Mouse (Mus musculus) left cerebral cortex, postnatal 14 days (tissue): ENCODE data around the gene Gm26566. TPM values are rescaled to one million over a fixed set of nuclear protein-coding genes. Genes with fewer than 3 reads are reported as not detected.
"Not testable (repeated sequence)": the region's sequence is repeated elsewhere in the genome, so short reads cannot be mapped to it uniquely, and the experiment has no call there.

ENCODE experiments used
- DNase-seq, 2 experiments: peaks; one replicate each; pipeline ENCODE4 v3.0.0; 2021 to 2022; ENCODE audit warnings: low spot score in 2 of 2, mixed read lengths in 1 of 2
- intact Hi-C: fragments of 180-260 bp; cut with DNase I; formaldehyde crosslinking; loops from one replicate; pipeline ENCODE4 v1.15.1; 2025
- total RNA-seq, 2 experiments: library from RNA; stranded (reverse); gene quantifications; 2 replicates each; pipeline ENCODE4 v1.2.3; 2021

The Gm26566 gene
- total RNA-seq, 2 experiments from 2014 or later, result 1.0 to 1.5 TPM

- DNase-seq, result no peak
- intact Hi-C loops, result no loop called here
These were observed 5.1 kb downstream of the Gm26566 start for GRCm38 (mm10) chr4:88726727-88727126.

- intact Hi-C loops, result no loop called here
- DNase-seq, result peak in 1 of 2 experiments; percentile 17
These were observed 5.7 kb downstream of the Gm26566 start for GRCm38 (mm10) chr4:88727324-88727723.

- intact Hi-C loops, result loop anchor here (5.0 kb wide), 1 partner anchor 41 kb away; no protein-coding TSS in a partner anchor
- peak in 1 of 2 experiments; percentile 39 for DNase-seq
These were observed 16.9 kb downstream of the Gm26566 start for GRCm38 (mm10) chr4:88738480-88738879.

GRCm38 (mm10) chr4:88739036-88739435 lies 17.4 kb downstream of the Gm26566 start:
- no peak for DNase-seq
- intact Hi-C loops, result loop anchor here (5.0 kb wide), 1 partner anchor 42 kb away; no protein-coding TSS in a partner anchor

- intact Hi-C loops, result no loop called here
- no peak for DNase-seq
These were observed 19.8 kb downstream of the Gm26566 start for GRCm38 (mm10) chr4:88741426-88741825.

GRCm38 (mm10) chr4:88742771-88743371 lies 21.3 kb downstream of the Gm26566 start:
- no peak for DNase-seq
- intact Hi-C loops, result no loop called here

GRCm38 (mm10) chr4:88744207-88744606 lies 22.6 kb downstream of the Gm26566 start:
- intact Hi-C loops, result no loop called here
- no peak for DNase-seq

- no peak for DNase-seq
- intact Hi-C loops, result no loop called here
These were observed 28.3 kb downstream of the Gm26566 start for GRCm38 (mm10) chr4:88749926-88750325.

GRCm38 (mm10) chr4:88754818-88755340 lies 33.3 kb downstream of the Gm26566 start, which contains the start of gene Gm13271:
Gene Gm13271 (plus strand): TSS chr4:88754868.
- intact Hi-C loops, result not testable (repeated sequence)

GRCm38 (mm10) chr4:88756581-88757513 lies 35.2 kb downstream of the Gm26566 start:
- DNase-seq, intact Hi-C loops: not testable (repeated sequence)

More at GRCm38 (mm10) chr4:88754818-88755340, 33.3 kb downstream of the Gm26566 start, which contains the start of gene Gm13271:
- peak; percentile 65 to 66 for DNase-seq

GRCm38 (mm10) chr4:88757628-88758031 lies 36.0 kb downstream of the Gm26566 start:
- peak; percentile 89 for DNase-seq
- intact Hi-C loops, result not testable (repeated sequence)

- DNase-seq, intact Hi-C loops: not testable (repeated sequence)
These were observed 37.1 kb downstream of the Gm26566 start for GRCm38 (mm10) chr4:88758751-88759150.

- DNase-seq, result peak; percentile 17 to 19
These were observed 38.1 kb downstream of the Gm26566 start, which contains the start of gene Gm13283 for GRCm38 (mm10) chr4:88759610-88760268. Gene Gm13283 (plus strand): TSS chr4:88760119.

GRCm38 (mm10) chr4:88760431-88760830 lies 38.8 kb downstream of the Gm26566 start:
- peak; percentile 46 to 59 for DNase-seq
- intact Hi-C loops, result not testable (repeated sequence)

More at GRCm38 (mm10) chr4:88759610-88760268, 38.1 kb downstream of the Gm26566 start, which contains the start of gene Gm13283:
- intact Hi-C loops, result not testable (repeated sequence)

- DNase-seq, result peak; percentile 71 to 72
- intact Hi-C loops, result not testable (repeated sequence)
These were observed 40.2 kb downstream of the Gm26566 start for GRCm38 (mm10) chr4:88761776-88762175.

- DNase-seq, intact Hi-C loops: not testable (repeated sequence)
These were observed 40.7 kb downstream of the Gm26566 start for GRCm38 (mm10) chr4:88762341-88762740.

GRCm38 (mm10) chr4:88763384-88764018 lies 41.9 kb downstream of the Gm26566 start:
- intact Hi-C loops, DNase-seq: not testable (repeated sequence)
